Mouse (Mus musculus): Measurements from ENCODE around the gene Fam221a. TPM values are rescaled to one million over a fixed set of nuclear protein-coding genes. Genes with fewer than 3 reads are reported as not detected.

Fam221a gene
- polyA plus RNA-seq, 1 experiment from 2014 or later, result 5.8 TPM

- H3K9ac ChIP-seq, result no peak overlapping the region
- no peaks in the 10 kb centered on the region for H3K36me3 ChIP-seq (replicated peaks)
- H3K27ac ChIP-seq, result no peak overlapping the region
- no peak overlapping the region for H3K4me3 ChIP-seq (replicated peaks)
- no peak overlapping the region for H3K4me2 ChIP-seq
- no peaks in the 10 kb centered on the region for H3K9me3 ChIP-seq
- no peaks in the 10 kb centered on the region for H3K4me1 ChIP-seq
- H3K27me3 ChIP-seq, result no peaks in the 10 kb centered on the region
- 15% methylated on average over 9 of the region's 9 CpGs for WGBS
- ATAC-seq (ENCODE audit: low FRiP score), result no peak
These were observed 29.0 kb upstream of the Fam221a start for GRCm38 (mm10) chr6:49338566-49338965.

- no peaks in the 10 kb centered on the region for H3K4me1 ChIP-seq
- no peak overlapping the region for H3K27ac ChIP-seq
- ATAC-seq (ENCODE audit: low FRiP score), result no peak
- H3K36me3 ChIP-seq (replicated peaks), result no peaks in the 10 kb centered on the region
- H3K9ac ChIP-seq, result no peak overlapping the region
- 45% methylated on average over 6 of the region's 6 CpGs for WGBS
- no peak overlapping the region for H3K4me3 ChIP-seq (replicated peaks)
- no peaks in the 10 kb centered on the region for H3K9me3 ChIP-seq
- no peak overlapping the region for H3K4me2 ChIP-seq
- H3K27me3 ChIP-seq, result no peaks in the 10 kb centered on the region
These were observed 28.4 kb upstream of the Fam221a start for GRCm38 (mm10) chr6:49339145-49339544.

- H3K36me3 ChIP-seq (replicated peaks), result no peaks in the 10 kb centered on the region
- H3K27me3 ChIP-seq, result no peaks in the 10 kb centered on the region
- no peak overlapping the region for H3K27ac ChIP-seq
- no peak overlapping the region for H3K9ac ChIP-seq
- WGBS, result 77% methylated on average over 14 of the region's 14 CpGs
- no peak overlapping the region for H3K4me2 ChIP-seq
- H3K4me1 ChIP-seq, result no peaks in the 10 kb centered on the region
- ATAC-seq (ENCODE audit: low FRiP score), result no peak
- H3K4me3 ChIP-seq (replicated peaks), result no peak overlapping the region
- no peaks in the 10 kb centered on the region for H3K9me3 ChIP-seq
These were observed 23.6 kb upstream of the Fam221a start for GRCm38 (mm10) chr6:49343737-49344469.

GRCm38 (mm10) chr6:49349826-49350225, 17.7 kb upstream of the Fam221a start:
- H3K9ac ChIP-seq, result no peak overlapping the region
- ATAC-seq (ENCODE audit: low FRiP score), result no peak
- 93% methylated on average over 7 of the region's 7 CpGs for WGBS
- no peak overlapping the region for H3K27ac ChIP-seq
- no peak overlapping the region for H3K4me3 ChIP-seq (replicated peaks)
- no peaks in the 10 kb centered on the region for H3K27me3 ChIP-seq
- H3K9me3 ChIP-seq, result no peaks in the 10 kb centered on the region
- H3K36me3 ChIP-seq (replicated peaks), result no peaks in the 10 kb centered on the region
- no peak overlapping the region for H3K4me2 ChIP-seq
- no peaks in the 10 kb centered on the region for H3K4me1 ChIP-seq

- H3K27ac ChIP-seq, result no peak overlapping the region
- H3K4me2 ChIP-seq, result no peak overlapping the region
- no peaks in the 10 kb centered on the region for H3K27me3 ChIP-seq
- no peak overlapping the region for H3K4me3 ChIP-seq (replicated peaks)
- no peak for ATAC-seq (ENCODE audit: low FRiP score)
- H3K4me1 ChIP-seq, result no peaks in the 10 kb centered on the region
- WGBS, result 87% methylated on average over 3 of the region's 3 CpGs
- H3K9ac ChIP-seq, result no peak overlapping the region
- H3K9me3 ChIP-seq, result no peaks in the 10 kb centered on the region
- H3K36me3 ChIP-seq (replicated peaks), result no peaks in the 10 kb centered on the region
These were observed 12.9 kb upstream of the Fam221a start for GRCm38 (mm10) chr6:49354613-49355012.

- H3K27ac ChIP-seq, result no peak overlapping the region
- no peak overlapping the region for H3K4me2 ChIP-seq
- H3K9ac ChIP-seq, result no peak overlapping the region
- H3K4me1 ChIP-seq, result no peaks in the 10 kb centered on the region
- WGBS, result 67% methylated on average over 4 of the region's 4 CpGs
- no peaks in the 10 kb centered on the region for H3K36me3 ChIP-seq (replicated peaks)
- H3K4me3 ChIP-seq (replicated peaks), result no peak overlapping the region
- no peaks in the 10 kb centered on the region for H3K27me3 ChIP-seq
- no peak for ATAC-seq (ENCODE audit: low FRiP score)
- no peaks in the 10 kb centered on the region for H3K9me3 ChIP-seq
These were observed 12.4 kb upstream of the Fam221a start for GRCm38 (mm10) chr6:49355171-49355570.

- Histone ChIP-seq H3K36me3 (replicated peaks) (no peaks in the 10 kb centered on the region), H3K4me2 (no peak overlapping the region), H3K4me3 (replicated peaks) (no peak overlapping the region), H3K9me3 (no peaks in the 10 kb centered on the region), H3K27me3 (no peaks in the 10 kb centered on the region), H3K4me1 (no peaks in the 10 kb centered on the region), H3K27ac (no peak overlapping the region), H3K9ac (no peak overlapping the region)
- no peak for ATAC-seq (ENCODE audit: low FRiP score)
These were observed 7.1 kb upstream of the Fam221a start for GRCm38 (mm10) chr6:49360420-49360819.

GRCm38 (mm10) chr6:49368212-49368611, 673 bp downstream of the Fam221a start:
- 50% methylated on average over 3 of the region's 3 CpGs for WGBS
- Histone ChIP-seq H3K4me1 (peaks cover 7% of the 10 kb centered on the region), H3K36me3 (replicated peaks) (no peaks in the 10 kb centered on the region), H3K9me3 (no peaks in the 10 kb centered on the region), H3K9ac (no peak overlapping the region), H3K27ac (no peak overlapping the region), H3K4me3 (replicated peaks) (peak overlapping the region; percentile 55), H3K27me3 (no peaks in the 10 kb centered on the region), H3K4me2 (peak overlapping the region; percentile 89)
- no peak for ATAC-seq (ENCODE audit: low FRiP score)

GRCm38 (mm10) chr6:49372705-49373104, 5.2 kb downstream of the Fam221a start:
- 84% methylated on average over 4 of the region's 4 CpGs for WGBS
- H3K9me3 ChIP-seq, result no peaks in the 10 kb centered on the region

GRCm38 (mm10) chr6:49373943-49374342, 6.4 kb downstream of the Fam221a start:
- H3K4me3 ChIP-seq (replicated peaks), result no peak overlapping the region
- ATAC-seq (ENCODE audit: low FRiP score), result no peak
- H3K4me2 ChIP-seq, result no peak overlapping the region
- H3K27me3 ChIP-seq, result no peaks in the 10 kb centered on the region
- H3K9ac ChIP-seq, result no peak overlapping the region
- no peak overlapping the region for H3K27ac ChIP-seq
- H3K36me3 ChIP-seq (replicated peaks), result no peaks in the 10 kb centered on the region
- 77% methylated on average over 2 of the region's 2 CpGs for WGBS
- no peaks in the 10 kb centered on the region for H3K9me3 ChIP-seq
- H3K4me1 ChIP-seq, result no peaks in the 10 kb centered on the region

More at GRCm38 (mm10) chr6:49372705-49373104, 5.2 kb downstream of the Fam221a start:
- Histone ChIP-seq H3K27me3 (no peaks in the 10 kb centered on the region), H3K36me3 (replicated peaks) (no peaks in the 10 kb centered on the region), H3K9ac (no peak overlapping the region), H3K4me2 (no peak overlapping the region), H3K27ac (no peak overlapping the region), H3K4me1 (peaks cover 7% of the 10 kb centered on the region), H3K4me3 (replicated peaks) (no peak overlapping the region)
- ATAC-seq (ENCODE audit: low FRiP score), result no peak

- H3K4me3 ChIP-seq (replicated peaks), result no peak overlapping the region
- no peaks in the 10 kb centered on the region for H3K27me3 ChIP-seq
- WGBS, result 67% methylated on average over 12 of the region's 12 CpGs
- H3K9ac ChIP-seq, result no peak overlapping the region
- no peak for ATAC-seq (ENCODE audit: low FRiP score)
- H3K27ac ChIP-seq, result no peak overlapping the region
- no peaks in the 10 kb centered on the region for H3K9me3 ChIP-seq
- no peaks in the 10 kb centered on the region for H3K36me3 ChIP-seq (replicated peaks)
- H3K4me1 ChIP-seq, result no peaks in the 10 kb centered on the region
- H3K4me2 ChIP-seq, result no peak overlapping the region
These were observed 10.8 kb downstream of the Fam221a start for GRCm38 (mm10) chr6:49378328-49378727.

- Histone ChIP-seq H3K27me3 (no peaks in the 10 kb centered on the region), H3K27ac (no peak overlapping the region), H3K9ac (no peak overlapping the region), H3K4me3 (replicated peaks) (no peak overlapping the region), H3K9me3 (0 out of 2 replicates have a peak, but pooled peaks cover 3% of the 10 kb centered on the region), H3K4me2 (no peak overlapping the region), H3K4me1 (no peaks in the 10 kb centered on the region), H3K36me3 (replicated peaks) (no peaks in the 10 kb centered on the region)
- ATAC-seq (ENCODE audit: low FRiP score), result no peak
- 81% methylated on average over 1 of the region's 1 CpGs for WGBS
These were observed 26.7 kb downstream of the Fam221a start for GRCm38 (mm10) chr6:49394276-49394675.

- 0 out of 2 replicates have a peak, but pooled peaks cover 3% of the 10 kb centered on the region for H3K9me3 ChIP-seq
- no peaks in the 10 kb centered on the region for H3K36me3 ChIP-seq (replicated peaks)
- H3K4me3 ChIP-seq (replicated peaks), result no peak within 1 kb of the TSS
- H3K4me2 ChIP-seq, result no peak within 1 kb of the TSS
- H3K27me3 ChIP-seq, result no peaks in the 10 kb centered on the region
- 90% methylated on average over 34 of the region's 34 CpGs for WGBS
- no peak for ATAC-seq (ENCODE audit: low FRiP score)
- no peak within 1 kb of the TSS for H3K27ac ChIP-seq
- no peaks in the 10 kb centered on the region for H3K4me1 ChIP-seq
- no peak within 1 kb of the TSS for H3K9ac ChIP-seq
These were observed 27.8 kb downstream of the Fam221a start, which contains the start of gene Stk31 for GRCm38 (mm10) chr6:49395316-49395715. Gene Stk31 (plus strand): TSS chr6:49395604.
